Mouse (Mus musculus) ovary, postnatal 10 days (tissue): ENCODE measurements around the gene Cdkn3.
"Not testable (repeated sequence)": the region's sequence is repeated elsewhere in the genome, so short reads cannot be mapped to it uniquely, and the experiment has no call there.

ENCODE experiments used
- DNase-seq: peaks from one replicate; pipeline ENCODE4 v3.0.0; 2022; ENCODE audit warnings: low spot score

The Cdkn3 gene

GRCm38 (mm10) chr14:46760355-46761029 is at the start of gene Cdkn3:
Gene Cdkn3, plus strand, starts transcription at chr14:46760541.
- DNase-seq = peak; percentile 53

- no peak for DNase-seq
Measured at GRCm38 (mm10) chr14:46718483-46718922, 41.8 kb upstream of the Cdkn3 start.

- no peak for DNase-seq
Measured at GRCm38 (mm10) chr14:46722031-46722430, 38.3 kb upstream of the Cdkn3 start.

GRCm38 (mm10) chr14:46723828-46724227 is 36.5 kb upstream of the Cdkn3 start:
- DNase-seq = no peak

- DNase-seq = no peak
Measured at GRCm38 (mm10) chr14:46724941-46725340, 35.4 kb upstream of the Cdkn3 start.

- no peak for DNase-seq
Measured at GRCm38 (mm10) chr14:46725743-46726142, 34.6 kb upstream of the Cdkn3 start.

GRCm38 (mm10) chr14:46734262-46734661 is 26.1 kb upstream of the Cdkn3 start:
- no peak for DNase-seq

GRCm38 (mm10) chr14:46734761-46735455 is 25.4 kb upstream of the Cdkn3 start:
- no peak for DNase-seq

GRCm38 (mm10) chr14:46736366-46736765 is 24.0 kb upstream of the Cdkn3 start:
- no peak for DNase-seq

GRCm38 (mm10) chr14:46737346-46737745 is 23.0 kb upstream of the Cdkn3 start:
- DNase-seq = not testable (repeated sequence)

GRCm38 (mm10) chr14:46742674-46743073 is 17.7 kb upstream of the Cdkn3 start:
- no peak for DNase-seq

- no peak for DNase-seq
Measured at GRCm38 (mm10) chr14:46745413-46745812, 14.9 kb upstream of the Cdkn3 start.

- DNase-seq = not testable (repeated sequence)
Measured at GRCm38 (mm10) chr14:46754371-46754770, 6.0 kb upstream of the Cdkn3 start.

- no peak for DNase-seq
Measured at GRCm38 (mm10) chr14:46755851-46756250, 4.5 kb upstream of the Cdkn3 start.

GRCm38 (mm10) chr14:46757736-46758135 is 2.6 kb upstream of the Cdkn3 start:
- no peak for DNase-seq

- no peak for DNase-seq
Measured at GRCm38 (mm10) chr14:46759970-46760354, 379 bp upstream of the Cdkn3 start.

GRCm38 (mm10) chr14:46761186-46761585 is 845 bp downstream of the Cdkn3 start:
- no peak for DNase-seq

- DNase-seq = no peak
Measured at GRCm38 (mm10) chr14:46767116-46767515, 6.8 kb downstream of the Cdkn3 start.

- DNase-seq = no peak
Measured at GRCm38 (mm10) chr14:46770036-46770435, 9.7 kb downstream of the Cdkn3 start.

GRCm38 (mm10) chr14:46778756-46779155 is 18.4 kb downstream of the Cdkn3 start:
- no peak for DNase-seq

- no peak for DNase-seq
Measured at GRCm38 (mm10) chr14:46779217-46779616, 18.9 kb downstream of the Cdkn3 start.

GRCm38 (mm10) chr14:46781086-46781485 is 20.7 kb downstream of the Cdkn3 start:
- no peak for DNase-seq

GRCm38 (mm10) chr14:46782187-46782828 is 22.0 kb downstream of the Cdkn3 start:
- DNase-seq = no peak
